Mouse (Mus musculus) midbrain, embryonic 15.5 days (tissue): Measurements from ENCODE around the gene Ptpn11. TPM values are rescaled to one million over a fixed set of nuclear protein-coding genes. Genes with fewer than 3 reads are reported as not detected.

Source experiments
- ATAC-seq: fragments of 200-750 bp; cut with Nextera tagmentation; replicated peaks from 2 replicates; pipeline ENCODE4 v1.8.0; 2017; ENCODE audit warnings: moderate TSS enrichment
- H3K27ac ChIP-seq: fragments of 300-500 bp; sonication (generic); 2 replicates; pipeline ENCODE4 v1.5.1; 2015; ENCODE audit warnings: mild to moderate bottlenecking, inconsistent platforms
- H3K27me3 ChIP-seq: fragments of 300-500 bp; sonication (generic); replicated peaks from 2 replicates; pipeline ENCODE4 v1.6.1; 2015; ENCODE audit warnings: inconsistent platforms
- H3K36me3 ChIP-seq: fragments of 300-500 bp; sonication (generic); replicated peaks from 2 replicates; pipeline ENCODE4 v1.6.1; 2015; ENCODE audit warnings: inconsistent platforms
- H3K4me1 ChIP-seq: fragments of 300-500 bp; sonication (generic); 2 replicates; pipeline ENCODE4 v1.6.1; 2015; ENCODE audit warnings: inconsistent platforms
- H3K4me2 ChIP-seq: fragments of 300-500 bp; sonication (generic); 2 replicates; pipeline ENCODE4 v1.6.1; 2015; ENCODE audit warnings: inconsistent platforms, mild to moderate bottlenecking, moderate library complexity
- H3K4me3 ChIP-seq: fragments of 300-500 bp; sonication (generic); 2 replicates; pipeline ENCODE4 v1.5.1; 2015; ENCODE audit warnings: mild to moderate bottlenecking, inconsistent platforms
- H3K9ac ChIP-seq: fragments of 300-500 bp; sonication (generic); 2 replicates; pipeline ENCODE4 v1.6.1; 2015; ENCODE audit warnings: mild to moderate bottlenecking, inconsistent platforms
- H3K9me3 ChIP-seq: fragments of 300-500 bp; sonication (generic); 2 replicates; pipeline ENCODE4 v1.6.1; 2016; ENCODE audit warnings: inconsistent platforms
- WGBS: fragments of 180-500 bp; shearing (Covaris S2); methylation state at CpG from one replicate; pipeline ENCODE4 v1.1.7; 2015; ENCODE audit warnings: mixed read lengths; 5-methylcytosine and 5-hydroxymethylcytosine counted together
- polyA plus RNA-seq: library from polyadenylated mRNA; unstranded; fragments of >200 nt; fragmentation: Nextera tagmentation; extraction: Ambion mirVana; gene quantifications from 2 replicates; pipeline ENCODE4 v1.2.1, GENCODE M21; 2015

Ptpn11 gene
- polyA plus RNA-seq, 1 experiment from 2014 or later, result 23.7 TPM

GRCm38 (mm10) chr5:121089660-121090059, 101.5 kb downstream of the Ptpn11 start:
- no peak overlapping the region for H3K4me3 ChIP-seq
- H3K36me3 ChIP-seq, result no peaks in the 10 kb centered on the region
- H3K4me1 ChIP-seq, result peaks cover 7% of the 10 kb centered on the region; the same call in 1 of the 2 replicates
- no peaks in the 10 kb centered on the region for H3K9me3 ChIP-seq
- H3K9ac ChIP-seq, result no peak overlapping the region
- H3K4me2 ChIP-seq, result no peak overlapping the region
- H3K27me3 ChIP-seq, result no peaks in the 10 kb centered on the region
- WGBS, result 50% methylated on average over 7 of the region's 7 CpGs
- peak overlapping the region; percentile 70 for H3K27ac ChIP-seq
- ATAC-seq, result peak; percentile 60; the same call in 1 of the 2 replicates

- H3K27me3 ChIP-seq, result no peaks in the 10 kb centered on the region
- no peak overlapping the region for H3K4me3 ChIP-seq
- 60% methylated on average over 7 of the region's 7 CpGs for WGBS
- H3K4me2 ChIP-seq, result no peak overlapping the region
- H3K4me1 ChIP-seq, result peaks cover 7% of the 10 kb centered on the region; the same call in 1 of the 2 replicates
- H3K9ac ChIP-seq, result no peak overlapping the region
- H3K27ac ChIP-seq, result no peak overlapping the region
- no peaks in the 10 kb centered on the region for H3K9me3 ChIP-seq
- ATAC-seq, result no peak
- no peaks in the 10 kb centered on the region for H3K36me3 ChIP-seq
These were observed 103.5 kb downstream of the Ptpn11 start for GRCm38 (mm10) chr5:121087733-121088132.

DNA sequence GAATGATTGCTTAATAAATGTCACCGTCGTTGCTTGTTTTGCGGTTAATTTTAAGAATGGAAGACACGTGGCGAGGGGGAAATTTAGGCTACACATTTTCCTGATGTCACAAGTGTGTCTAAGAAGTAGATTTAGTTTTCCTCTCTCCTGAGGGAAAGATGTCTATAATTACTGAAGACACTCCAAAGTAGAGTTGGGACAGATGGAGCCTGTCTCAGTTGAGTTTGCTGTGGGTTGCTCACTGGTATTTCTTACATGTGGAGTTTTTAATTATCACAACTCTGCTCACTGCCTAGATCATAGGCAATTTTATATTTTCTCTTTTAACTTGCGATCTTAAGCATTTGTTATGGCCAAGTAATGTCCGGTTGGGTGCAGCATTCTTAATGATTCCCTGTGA, 108.6 kb downstream of the Ptpn11 start:
- H3K4me1 ChIP-seq, result no peaks in the 10 kb centered on the region
- no peak for ATAC-seq
- no peaks in the 10 kb centered on the region for H3K36me3 ChIP-seq
- no peak overlapping the region for H3K4me3 ChIP-seq
- H3K9me3 ChIP-seq, result no peaks in the 10 kb centered on the region
- H3K27me3 ChIP-seq, result no peaks in the 10 kb centered on the region
- no peak overlapping the region for H3K4me2 ChIP-seq
- 95% methylated on average over 7 of the region's 7 CpGs for WGBS
- no peak overlapping the region for H3K9ac ChIP-seq
- no peak overlapping the region for H3K27ac ChIP-seq

- 77% methylated on average over 5 of the region's 5 CpGs for WGBS
- H3K4me3 ChIP-seq, result no peak overlapping the region
- ATAC-seq, result no peak
- H3K4me1 ChIP-seq, result peaks cover 2% of the 10 kb centered on the region
- no peaks in the 10 kb centered on the region for H3K27me3 ChIP-seq
- no peaks in the 10 kb centered on the region for H3K36me3 ChIP-seq
- H3K4me2 ChIP-seq, result no peak overlapping the region
- no peak overlapping the region for H3K9ac ChIP-seq
- no peak overlapping the region for H3K27ac ChIP-seq
- no peaks in the 10 kb centered on the region for H3K9me3 ChIP-seq
These were observed 109.4 kb downstream of the Ptpn11 start for GRCm38 (mm10) chr5:121081754-121082153.

Other genes with a start within 250 kb of the Ptpn11 start
- 27.9 and 30.7 TPM in 2 replicates for gene Rph3a, start 181.3 kb downstream of the Ptpn11 start, polyA plus RNA-seq
- 336 and 343 TPM in 2 replicates for gene Rpl6, start 13.1 kb upstream of the Ptpn11 start, polyA plus RNA-seq
- 26.5 and 27.5 TPM in 2 replicates for gene Hectd4, start 28.8 kb upstream of the Ptpn11 start, polyA plus RNA-seq
- gene Trafd1, start 194.2 kb upstream of the Ptpn11 start, polyA plus RNA-seq, result 144 and 150 TPM in 2 replicates
- 53.2 and 56.6 TPM in 2 replicates for gene Naa25, start 206.5 kb upstream of the Ptpn11 start, polyA plus RNA-seq